Comparison of ENCODE assay signal across 25 mouse cellular contexts in genomic region chr16:94441361-94441760, GRCm38 (mm10).
DNase-seq lines count a peak whose midpoint lies in the region; ATAC-seq and TF ChIP-seq lines count a peak whose summit lies in the region.
"Had no signal": no experiment of that assay in that cellular context is flagged by ENCODE, and none has a peak within 500 bp of the region (broad histone marks: within the 10 kb centered on the region; RNA-seq: fewer than 3 reads in every experiment).

No protein-coding gene starts in this region.

- WGBS in lung, postnatal 0 days = 89% methylated on average over 2 of the region's 2 CpGs
- WGBS in lung, adult 2 months = 71% methylated on average over 2 of the region's 2 CpGs

- no peak for TF ChIP-seq POLR2A in lung, adult 2 months (IDR thresholded peaks at IDR 0.05; ENCODE audit: borderline replicate concordance, extremely low read depth, low read depth, low read length)

- no peak overlapping the region for H3K27ac ChIP-seq in lung, postnatal 0 days (ENCODE audit: low read length)
- H3K27ac ChIP-seq: embryonic facial prominence, embryonic 12.5 days; embryonic facial prominence, embryonic 15.5 days; heart, adult 2 months; hindbrain, embryonic 12.5 days; hindbrain, embryonic 15.5 days had no signal

- no peaks in the 10 kb centered on the region for H3K27me3 ChIP-seq in lung, postnatal 0 days (replicated peaks; ENCODE audit: insufficient read depth, low read length)
- H3K27me3 ChIP-seq: embryonic facial prominence, embryonic 12.5 days; embryonic facial prominence, embryonic 15.5 days; hindbrain, embryonic 12.5 days; hindbrain, embryonic 15.5 days; Patski had no signal

- DNase-seq in adrenal gland, adult 2 months = peak; percentile 20
- DNase-seq in adrenal gland, postnatal 4 days (ENCODE audit: low spot score in 2 of 2) = no peak
- DNase-seq in lung, postnatal 0 days (ENCODE audit: low spot score) = peak; percentile 15
- no peak for DNase-seq in lung, adult 2 months
- DNase-seq in adipocyte (ENCODE audit: low spot score) = peak; percentile 45
- no peak for DNase-seq in yolk sac, embryonic 10.5 days (ENCODE audit: low spot score)
- DNase-seq in left cerebral cortex, postnatal 36 days (ENCODE audit: low spot score in 2 of 2) = no peak
- DNase-seq in kidney, adult 18-20 months = no peak
- DNase-seq: adrenal gland, adult 8-10 months; adrenal gland, postnatal 25 days; cerebellum, adult 9-11 months; cerebellum, postnatal 25 days; forebrain, postnatal 0 days; gastrocnemius, postnatal 25 days; heart, adult 2 months; kidney, adult 11 months had no signal

- H3K9ac ChIP-seq in lung, postnatal 0 days (replicated peaks; ENCODE audit: low read depth) = no peak overlapping the region
- H3K9ac ChIP-seq: embryonic facial prominence, embryonic 12.5 days; embryonic facial prominence, embryonic 15.5 days; forebrain, postnatal 0 days; hindbrain, embryonic 12.5 days; hindbrain, embryonic 15.5 days had no signal

- H3K4me3 ChIP-seq in lung, postnatal 0 days (ENCODE audit: low read depth, low read length) = no peak overlapping the region
- no peak overlapping the region for H3K4me3 ChIP-seq in lung, adult 2 months (replicated peaks; ENCODE audit: extremely low read depth, low read depth, low read length)
- H3K4me3 ChIP-seq: embryonic facial prominence, embryonic 12.5 days; embryonic facial prominence, embryonic 15.5 days; heart, adult 2 months; hindbrain, embryonic 12.5 days; hindbrain, embryonic 15.5 days had no signal

- TF ChIP-seq CTCF in lung, postnatal 0 days (IDR thresholded peaks at IDR 0.05) = no peak
- no peak for TF ChIP-seq CTCF in lung, adult 2 months (IDR thresholded peaks at IDR 0.05; ENCODE audit: insufficient read depth, low read length)

- peaks cover 20% of the 10 kb centered on the region; the same call in 1 of the 2 replicates for H3K36me3 ChIP-seq in lung, postnatal 0 days (ENCODE audit: insufficient read depth, low read length)

- no peaks in the 10 kb centered on the region for H3K9me3 ChIP-seq in lung, postnatal 0 days (ENCODE audit: low read length)
- H3K9me3 ChIP-seq: embryonic facial prominence, embryonic 12.5 days; embryonic facial prominence, embryonic 15.5 days; hindbrain, embryonic 12.5 days; hindbrain, embryonic 15.5 days had no signal

- TF ChIP-seq EP300 in lung, postnatal 0 days (IDR thresholded peaks at IDR 0.05) = no peak

- no peaks in the 10 kb centered on the region for H3K4me1 ChIP-seq in lung, postnatal 0 days (ENCODE audit: insufficient read depth, low read depth, low read length)
- H3K4me1 ChIP-seq in lung, adult 2 months (ENCODE audit: control insufficient read depth, insufficient read depth, low read length) = no peaks in the 10 kb centered on the region
- H3K4me1 ChIP-seq: embryonic facial prominence, embryonic 12.5 days; embryonic facial prominence, embryonic 15.5 days; hindbrain, embryonic 12.5 days; hindbrain, embryonic 15.5 days had no signal

- intact Hi-C loops in left cerebral cortex, postnatal 36 days (cut with DNase I) = no loop called here

- H3K4me2 ChIP-seq in lung, postnatal 0 days (replicated peaks; ENCODE audit: low read depth, low read length) = no peak overlapping the region
- H3K4me2 ChIP-seq: embryonic facial prominence, embryonic 12.5 days; embryonic facial prominence, embryonic 15.5 days; heart, embryonic 11.5 days; hindbrain, embryonic 12.5 days; hindbrain, embryonic 15.5 days had no signal

- no peak for ATAC-seq in lung, postnatal 0 days
- ATAC-seq: CD4-positive, CD25-positive, alpha-beta regulatory T cell, adult 4 months; forebrain, embryonic 14.5 days; forebrain, postnatal 0 days; inflammation-experienced regulatory T-cells, adult 6 months; Patski had no signal

Comparison
In these comparisons a context has a peak if more than half of its experiments do, and no peak if none do; other contexts are left out.
1. DNase-seq: peak in adrenal gland, adult 2 months (single experiment), lung, postnatal 0 days (single experiment) and adipocyte (single experiment); none in adrenal gland, postnatal 4 days (0 of 2), lung, adult 2 months (single experiment), yolk sac, embryonic 10.5 days (single experiment), left cerebral cortex, postnatal 36 days (0 of 2) and kidney, adult 18-20 months (single experiment).